Mouse (Mus musculus) heart, embryonic 16.5 days (tissue): ENCODE results near the gene Arl6ip4. TPM values are rescaled to one million over a fixed set of nuclear protein-coding genes. Genes with fewer than 3 reads are reported as not detected.

Experiments
- ATAC-seq: fragments of 200-750 bp; cut with Nextera tagmentation; replicated peaks from 2 replicates; pipeline ENCODE4 v1.8.0; 2017; ENCODE audit warnings: moderate number of reproducible peaks; ENCODE audit not compliant: insufficient read depth, low FRiP score; ENCODE audit errors: extremely low read depth
- H3K27ac ChIP-seq: fragments of 300-500 bp; sonication (generic); 2 replicates; pipeline ENCODE4 v1.5.1; 2014; ENCODE audit warnings: mild to moderate bottlenecking, low read length, control low read depth, moderate library complexity
- H3K27me3 ChIP-seq: fragments of 300-500 bp; sonication (generic); 2 replicates; pipeline ENCODE4 v1.6.1; 2014; ENCODE audit warnings: low read length, mixed read lengths; ENCODE audit not compliant: control insufficient read depth, insufficient read depth
- H3K36me3 ChIP-seq: fragments of 300-500 bp; sonication (generic); 2 replicates; pipeline ENCODE4 v1.6.1; 2014; ENCODE audit not compliant: control insufficient read depth, insufficient read depth
- H3K4me1 ChIP-seq: fragments of 300-500 bp; sonication (generic); 2 replicates; pipeline ENCODE4 v1.6.1; 2014; ENCODE audit warnings: low read length, mixed read lengths; ENCODE audit not compliant: control insufficient read depth, insufficient read depth
- H3K4me2 ChIP-seq: fragments of 300-500 bp; sonication (generic); 2 replicates; pipeline ENCODE4 v1.6.1; 2014; ENCODE audit warnings: low read depth, mild to moderate bottlenecking, control low read depth, low read length
- H3K4me3 ChIP-seq: fragments of 300-500 bp; sonication (generic); 2 replicates; pipeline ENCODE4 v1.5.1; 2014; ENCODE audit warnings: mild to moderate bottlenecking, control low read depth, low read length
- H3K9ac ChIP-seq: fragments of 300-500 bp; sonication (generic); 2 replicates; pipeline ENCODE4 v1.6.1; 2014; ENCODE audit warnings: low read length, control low read depth
- H3K9me3 ChIP-seq: fragments of 300-500 bp; sonication (generic); replicated peaks from 2 replicates; pipeline ENCODE4 v1.6.1; 2016; ENCODE audit warnings: low read length; ENCODE audit not compliant: control insufficient read depth
- WGBS: fragments of 180-500 bp; shearing (Covaris S2); extraction: QIAGEN DNeasy Blood & Tissue Kit; methylation state at CpG from one replicate; pipeline ENCODE4 v1.1.7; 2014; 5-methylcytosine and 5-hydroxymethylcytosine counted together
- polyA plus RNA-seq: library from polyadenylated mRNA; unstranded; fragments of >200 nt; fragmentation: Nextera tagmentation; extraction: Ambion mirVana; gene quantifications from 2 replicates; pipeline ENCODE4 v1.2.1, GENCODE M21; 2015

Arl6ip4 gene
- polyA plus RNA-seq, 1 experiment from 2014 or later, result 78.1 TPM

DNA sequence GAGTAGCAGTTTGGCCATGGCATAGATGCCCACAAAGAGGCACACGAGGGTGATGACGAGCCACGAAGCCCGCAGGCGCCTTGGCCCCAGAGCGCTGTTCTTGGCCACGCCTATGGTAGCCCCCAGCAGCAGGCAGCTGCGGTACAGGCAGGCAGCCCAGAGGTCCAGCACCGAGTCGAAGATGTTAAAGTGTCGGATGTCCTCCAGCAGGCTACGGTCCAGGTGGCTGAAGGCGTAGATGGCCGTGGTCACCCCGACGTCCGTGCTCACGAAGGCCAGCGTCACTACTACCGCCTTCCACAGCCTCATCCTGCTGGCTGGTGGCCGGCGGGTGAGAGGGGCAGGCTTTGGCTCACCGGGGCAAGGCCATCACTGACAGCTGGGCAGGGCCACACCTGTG is 26.0 kb upstream of the Arl6ip4 start:
- WGBS, result 79% methylated on average over 23 of the region's 23 CpGs
- H3K9me3 ChIP-seq, result no peaks in the 10 kb centered on the region
- no peak overlapping the region for H3K4me3 ChIP-seq
- H3K4me1 ChIP-seq, result peaks cover 10% of the 10 kb centered on the region
- no peaks in the 10 kb centered on the region for H3K36me3 ChIP-seq
- no peak overlapping the region for H3K9ac ChIP-seq
- no peak for ATAC-seq
- no peak overlapping the region for H3K4me2 ChIP-seq
- H3K27me3 ChIP-seq, result no peaks in the 10 kb centered on the region
- H3K27ac ChIP-seq, result no peak overlapping the region

DNA sequence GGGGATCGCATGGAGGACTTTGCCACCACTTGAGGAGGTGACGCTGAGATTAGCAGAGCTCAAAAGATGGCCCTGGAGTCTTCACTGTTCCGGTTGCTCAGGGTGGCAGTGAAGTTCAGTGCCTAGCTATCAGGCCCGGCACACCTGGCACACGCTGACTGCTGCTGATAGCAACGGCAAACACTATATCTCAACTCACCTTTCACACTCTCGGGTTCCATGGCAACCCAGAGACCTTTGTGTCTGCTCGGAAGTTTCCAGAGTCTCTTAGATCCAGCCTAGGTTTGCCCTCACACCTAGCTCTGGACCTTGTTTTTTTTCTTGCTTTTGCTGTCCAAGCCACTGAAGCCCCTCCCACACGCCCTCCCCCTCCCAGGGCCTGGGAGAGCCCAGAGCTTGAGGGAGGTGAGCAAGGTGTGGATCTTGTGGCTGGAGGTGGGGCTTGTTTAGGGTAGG is 23.9 kb upstream of the Arl6ip4 start:
- peaks cover 15% of the 10 kb centered on the region for H3K4me1 ChIP-seq
- 50% methylated on average over 9 of the region's 9 CpGs for whole genome bisulfite sequencing
- ATAC-seq, result no peak
- no peaks in the 10 kb centered on the region for H3K36me3 ChIP-seq
- H3K27ac ChIP-seq, result no peak overlapping the region
- no peaks in the 10 kb centered on the region for H3K9me3 ChIP-seq
- H3K4me2 ChIP-seq, result no peak overlapping the region
- no peak overlapping the region for H3K9ac ChIP-seq
- H3K27me3 ChIP-seq, result no peaks in the 10 kb centered on the region
- H3K4me3 ChIP-seq, result no peak overlapping the region

DNA sequence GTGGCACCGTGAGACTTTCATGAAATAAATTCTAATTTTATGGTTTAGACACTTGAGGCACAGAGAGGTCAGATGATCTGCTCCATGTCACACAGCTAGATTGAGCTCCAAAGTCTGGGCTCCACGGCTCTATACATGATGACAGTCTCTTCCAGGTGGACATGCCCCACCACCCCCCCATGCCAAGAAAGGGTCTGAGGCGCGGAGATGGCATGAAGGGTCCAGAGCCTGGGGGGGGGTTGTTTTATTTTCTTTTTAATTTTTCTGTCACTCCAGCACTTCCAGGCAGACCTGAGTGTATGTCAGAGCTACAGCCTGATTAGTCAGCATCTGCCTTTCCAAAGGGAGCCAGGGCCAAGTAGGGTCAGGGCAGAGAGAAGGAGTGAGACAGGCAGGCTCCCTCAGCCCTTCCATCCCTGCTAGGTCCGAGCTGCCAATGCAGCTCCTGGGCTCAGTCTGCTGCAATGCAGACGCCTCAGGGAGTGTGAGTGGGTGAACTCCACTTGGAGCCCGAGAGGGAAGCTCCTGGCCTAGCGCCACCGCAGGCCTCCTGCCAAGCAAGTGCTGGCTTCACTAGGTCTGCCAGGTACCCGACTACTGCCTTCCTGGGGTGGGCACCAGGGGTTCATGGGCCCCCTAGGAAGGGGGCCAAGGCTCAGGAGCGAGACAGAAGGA is 22.6 kb upstream of the Arl6ip4 start:
- Histone ChIP-seq H3K9me3 (no peaks in the 10 kb centered on the region), H3K27ac (no peak overlapping the region), H3K27me3 (no peaks in the 10 kb centered on the region), H3K4me2 (no peak overlapping the region), H3K4me1 (peaks cover 15% of the 10 kb centered on the region), H3K4me3 (no peak overlapping the region), H3K36me3 (no peaks in the 10 kb centered on the region), H3K9ac (peak overlapping the region; percentile 21; the same call in 1 of the 2 replicates)
- WGBS, result 61% methylated on average over 11 of the region's 11 CpGs
- no peak for ATAC-seq

DNA sequence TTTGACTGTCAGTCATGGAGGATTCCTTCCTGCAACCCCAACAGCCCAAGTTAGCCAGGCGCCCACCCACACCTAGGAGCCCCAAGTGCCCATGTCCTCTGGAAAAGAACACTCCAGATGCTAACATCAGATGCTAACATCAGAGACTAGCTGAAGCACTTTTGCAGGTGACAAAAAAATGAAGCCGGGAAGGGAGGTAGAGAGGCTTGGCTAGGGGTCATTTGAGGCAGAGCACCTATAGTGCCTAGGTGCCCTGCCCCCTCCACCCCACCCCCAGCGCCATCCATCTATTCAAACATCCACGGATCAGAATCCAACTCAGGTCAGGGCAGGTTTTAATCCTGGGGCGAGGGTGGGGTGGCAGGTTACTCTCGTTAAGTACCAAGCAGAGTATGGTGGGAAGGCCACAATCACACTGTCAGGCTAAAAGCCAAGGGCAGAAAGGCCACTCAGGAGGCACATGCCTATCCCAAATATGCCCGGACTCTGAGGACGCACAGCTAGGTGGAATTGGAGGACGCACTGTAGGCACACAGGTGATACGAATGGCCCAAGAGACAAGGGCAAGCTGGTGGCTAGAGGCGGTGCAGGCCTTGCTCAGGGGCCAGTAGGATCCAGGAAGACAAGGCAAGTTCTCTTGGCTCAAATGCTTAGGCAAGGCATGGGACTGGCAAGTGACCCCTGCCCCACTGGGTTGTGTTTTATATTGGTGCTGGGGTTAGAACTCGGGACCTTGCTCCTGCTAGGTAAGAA is 21.9 kb upstream of the Arl6ip4 start:
- 88% methylated on average over 12 of the region's 12 CpGs for WGBS
- H3K27ac ChIP-seq, result no peak overlapping the region
- ATAC-seq, result no peak
- H3K4me3 ChIP-seq, result no peak overlapping the region
- H3K27me3 ChIP-seq, result no peaks in the 10 kb centered on the region
- H3K4me2 ChIP-seq, result no peak overlapping the region
- no peaks in the 10 kb centered on the region for H3K36me3 ChIP-seq
- H3K4me1 ChIP-seq, result peaks cover 15% of the 10 kb centered on the region
- H3K9ac ChIP-seq, result no peak overlapping the region
- no peaks in the 10 kb centered on the region for H3K9me3 ChIP-seq

DNA sequence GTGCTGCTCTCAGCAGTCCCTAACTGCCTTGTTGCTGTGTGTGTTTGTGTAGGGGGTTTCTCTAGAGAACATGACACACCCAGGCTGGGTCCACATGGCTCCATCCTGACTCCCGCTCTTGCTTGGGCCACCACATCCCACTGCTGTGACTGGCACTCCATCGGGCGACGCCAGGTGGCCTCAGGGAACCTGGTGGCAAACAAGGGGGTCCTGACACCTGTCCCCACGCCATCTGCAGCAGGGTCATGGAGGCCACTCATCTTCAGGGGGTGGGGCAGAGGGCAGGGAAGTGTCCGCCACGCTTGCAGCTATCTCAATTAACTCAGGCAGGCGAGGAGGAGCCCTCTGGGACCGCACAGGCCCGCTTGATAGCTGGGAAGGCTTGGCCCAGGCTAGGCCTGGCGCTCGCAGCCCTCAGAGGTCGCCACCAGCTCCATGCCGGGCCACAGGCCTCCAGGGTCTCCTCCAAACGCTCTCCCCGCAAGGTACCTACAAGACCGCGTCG is 20.8 kb upstream of the Arl6ip4 start:
- no peak overlapping the region for H3K27ac ChIP-seq
- ATAC-seq, result peak; percentile 43; the same call in 1 of the 2 replicates
- 16% methylated on average over 19 of the region's 19 CpGs for WGBS
- H3K9me3 ChIP-seq, result no peaks in the 10 kb centered on the region
- H3K36me3 ChIP-seq, result no peaks in the 10 kb centered on the region
- H3K27me3 ChIP-seq, result no peaks in the 10 kb centered on the region
- peak overlapping the region; percentile 60 for H3K4me3 ChIP-seq
- H3K4me2 ChIP-seq, result peak overlapping the region; percentile 92
- peaks cover 15% of the 10 kb centered on the region for H3K4me1 ChIP-seq
- peak overlapping the region; percentile 74 for H3K9ac ChIP-seq

DNA sequence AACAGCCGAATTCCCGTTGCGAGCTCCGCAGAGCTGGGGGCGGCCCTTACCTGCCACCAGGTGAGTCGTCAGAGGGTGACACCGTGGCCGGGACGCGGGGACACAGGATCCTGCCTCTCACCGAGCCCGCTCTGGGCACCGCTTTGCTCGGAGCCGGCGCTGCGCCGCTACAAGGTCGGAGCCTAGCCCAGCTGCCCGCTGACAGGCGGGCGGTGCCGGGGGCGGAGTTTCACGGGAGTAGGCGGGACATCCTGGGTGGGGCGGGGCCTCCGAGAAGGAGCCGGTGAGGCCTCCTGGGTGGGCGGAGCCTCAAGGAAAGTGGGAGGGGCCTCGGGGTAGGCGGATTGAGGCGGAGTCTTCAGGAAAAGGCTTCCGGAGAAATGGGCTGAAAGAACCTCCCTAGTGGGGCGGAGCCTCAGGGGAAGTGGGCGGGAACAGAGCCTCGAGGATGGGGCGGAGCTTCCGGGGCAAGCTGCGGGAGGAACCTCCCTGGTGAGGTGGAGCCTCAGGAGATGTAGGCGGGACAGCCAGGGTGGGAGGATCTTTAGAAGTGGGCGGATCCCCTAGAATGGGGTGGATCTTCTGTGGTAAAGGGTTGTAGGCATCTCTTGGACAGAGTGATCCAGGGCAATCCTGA is 20.2 kb upstream of the Arl6ip4 start, which contains the start of gene Abcb9:
Gene Abcb9 (minus strand): TSS at position 203 of the 637 bp plus-strand sequence.
- Histone ChIP-seq H3K27ac (no peak within 1 kb of the TSS), H3K4me3 (peak within 1 kb of the TSS; percentile 60), H3K4me1 (peaks cover 15% of the 10 kb centered on the region), H3K4me2 (peak within 1 kb of the TSS; percentile 92), H3K9me3 (no peaks in the 10 kb centered on the region), H3K27me3 (no peaks in the 10 kb centered on the region), H3K9ac (peak within 1 kb of the TSS; percentile 74), H3K36me3 (no peaks in the 10 kb centered on the region)
- peak; percentile 74 for ATAC-seq
- 2% methylated on average over 42 of the region's 42 CpGs for WGBS

DNA sequence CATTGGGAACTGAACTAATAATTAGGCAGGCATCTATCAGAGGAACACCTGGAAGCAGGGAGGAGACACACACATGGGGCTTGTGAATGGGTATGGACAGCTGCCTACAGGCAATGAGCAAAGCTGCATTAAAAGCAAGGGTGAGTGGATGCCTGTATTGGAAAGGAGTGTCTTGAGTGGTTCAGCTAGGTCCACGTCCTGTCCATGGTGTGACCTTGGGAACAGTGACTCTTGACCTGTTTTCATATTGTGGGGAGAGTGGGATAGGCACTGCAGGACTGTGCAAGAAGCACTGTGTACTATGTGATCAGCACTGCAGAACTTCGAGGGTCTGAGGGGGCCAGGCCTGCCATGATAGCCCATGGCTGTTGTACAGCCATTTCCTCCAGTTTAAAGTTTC is 17.0 kb upstream of the Arl6ip4 start:
- H3K27ac ChIP-seq, result no peak overlapping the region
- H3K9ac ChIP-seq, result no peak overlapping the region
- ATAC-seq, result no peak
- H3K9me3 ChIP-seq, result no peaks in the 10 kb centered on the region
- peaks cover 7% of the 10 kb centered on the region for H3K4me1 ChIP-seq
- no peaks in the 10 kb centered on the region for H3K27me3 ChIP-seq
- no peak overlapping the region for H3K4me2 ChIP-seq
- H3K36me3 ChIP-seq, result no peaks in the 10 kb centered on the region
- WGBS, result 85% methylated on average over 2 of the region's 2 CpGs
- no peak overlapping the region for H3K4me3 ChIP-seq

DNA sequence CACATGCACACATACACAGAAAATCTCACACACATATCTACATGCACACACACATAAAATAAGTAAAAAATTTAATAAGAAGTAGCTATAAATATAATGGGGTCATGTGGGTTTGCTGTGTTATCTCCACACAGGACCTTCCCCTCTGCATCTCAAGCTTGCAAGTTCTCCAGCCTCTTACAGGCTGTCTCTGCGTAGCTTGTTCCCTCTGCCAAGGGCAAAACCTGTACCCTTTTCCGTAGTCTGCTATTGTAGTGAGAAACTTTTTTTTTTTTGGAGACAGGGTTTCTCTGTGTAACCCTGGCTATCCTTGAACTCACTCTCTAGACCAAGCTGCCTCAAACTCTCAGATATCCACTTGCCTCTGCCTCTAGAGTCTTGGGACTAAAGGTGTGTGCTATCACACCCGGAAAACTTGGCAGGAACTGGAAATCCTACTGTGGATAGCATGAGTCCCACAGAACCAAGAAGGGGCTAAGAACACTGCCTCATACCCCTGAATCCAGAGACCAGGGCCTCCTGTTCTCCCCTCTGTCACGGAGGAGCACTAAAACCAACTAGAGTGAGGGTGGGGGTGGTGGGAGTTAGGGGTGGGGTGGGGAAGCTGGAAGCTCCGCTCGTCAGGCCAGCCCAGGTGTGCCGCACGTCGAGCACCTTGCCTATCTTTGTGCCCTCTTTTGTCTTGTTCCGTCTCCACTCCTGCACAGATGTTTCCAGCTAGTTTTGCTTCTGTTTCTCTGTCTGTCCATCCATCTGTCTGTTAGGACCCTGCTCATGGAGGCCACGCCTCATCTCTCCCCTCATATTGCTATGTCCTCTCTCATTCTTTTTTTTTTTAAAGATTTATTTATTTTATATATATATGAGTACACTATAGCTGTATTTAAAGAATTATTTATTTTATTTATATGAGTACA is 15.5 kb upstream of the Arl6ip4 start:
- H3K4me2 ChIP-seq, result no peak overlapping the region
- H3K36me3 ChIP-seq, result no peaks in the 10 kb centered on the region
- no peak for ATAC-seq
- no peak overlapping the region for H3K9ac ChIP-seq
- H3K4me1 ChIP-seq, result no peaks in the 10 kb centered on the region; the same call in 1 of the 2 replicates
- no peaks in the 10 kb centered on the region for H3K9me3 ChIP-seq
- H3K27me3 ChIP-seq, result no peaks in the 10 kb centered on the region
- no peak overlapping the region for H3K27ac ChIP-seq
- no peak overlapping the region for H3K4me3 ChIP-seq
- 82% methylated on average over 11 of the region's 11 CpGs for WGBS
